Mouse (Mus musculus) midbrain, embryonic 14.5 days (tissue): ENCODE measurements at regions not wholly inside any gene's neighbourhood (a gene's known extent, or its start where the extent isn't known, plus 50 kb on each side); places are given as distances from the start of the nearest gene placed in this dataset.

Source experiments
- ATAC-seq: fragments of 200-750 bp; cut with Nextera tagmentation; 2 replicates; pipeline ENCODE4 v1.8.0; 2017; ENCODE audit warnings: moderate number of reproducible peaks, moderate library complexity; ENCODE audit not compliant: low FRiP score, low TSS enrichment
- DNase-seq: peaks from one replicate; pipeline ENCODE4 v3.0.0-alpha.2; 2015
- H3K27ac ChIP-seq: fragments of 300-500 bp; sonication (generic); replicated peaks from 2 replicates; pipeline ENCODE4 v1.5.1; 2014; ENCODE audit warnings: mild to moderate bottlenecking, low read depth, low read length, moderate library complexity
- H3K27me3 ChIP-seq: fragments of 300-500 bp; sonication (generic); 2 replicates; pipeline ENCODE4 v1.6.1; 2014; ENCODE audit warnings: low read length, control low read depth, mixed read lengths; ENCODE audit not compliant: control insufficient read depth, insufficient read depth
- H3K36me3 ChIP-seq: fragments of 300-500 bp; sonication (generic); 2 replicates; pipeline ENCODE4 v1.6.1; 2014; ENCODE audit warnings: low read length, control low read depth; ENCODE audit not compliant: control insufficient read depth, insufficient read depth
- H3K4me1 ChIP-seq: fragments of 300-500 bp; sonication (generic); 2 replicates; pipeline ENCODE4 v1.6.1; 2014; ENCODE audit warnings: mild to moderate bottlenecking, antibody characterized with exemption, low read length, control low read depth; ENCODE audit not compliant: control insufficient read depth, insufficient read depth
- H3K4me2 ChIP-seq: fragments of 300-500 bp; sonication (generic); 2 replicates; pipeline ENCODE4 v1.6.1; 2014; ENCODE audit warnings: mild to moderate bottlenecking, low read length, moderate library complexity
- H3K4me3 ChIP-seq: fragments of 300-500 bp; sonication (generic); replicated peaks from 2 replicates; pipeline ENCODE4 v1.5.1; 2014; ENCODE audit warnings: low read depth, low read length
- H3K9ac ChIP-seq: fragments of 300-500 bp; sonication (generic); replicated peaks from 2 replicates; pipeline ENCODE4 v1.6.1; 2014; ENCODE audit warnings: mild to moderate bottlenecking, low read length, moderate library complexity
- H3K9me3 ChIP-seq: fragments of 300-500 bp; sonication (generic); 2 replicates; pipeline ENCODE4 v1.6.1; 2016; ENCODE audit warnings: low read length, control low read depth, mixed read lengths; ENCODE audit not compliant: control insufficient read depth
- WGBS: fragments of 180-500 bp; shearing (Covaris S2); extraction: QIAGEN DNeasy Blood & Tissue Kit; methylation state at CpG from one replicate; pipeline ENCODE4 v1.1.7; 2014; 5-methylcytosine and 5-hydroxymethylcytosine counted together

GRCm38 (mm10) chr17:26363853-26364532 lies 50.6 kb upstream of the Neurl1b start:
- H3K27me3 ChIP-seq, result no peaks in the 10 kb centered on the region
- H3K4me3 ChIP-seq, result no peak overlapping the region
- ATAC-seq (no peak), DNase-seq (peak; percentile 31)
- H3K27ac ChIP-seq, result 0 out of 2 replicates have a peak overlapping the region, but pooled peaks have one; percentile 14
- no peaks in the 10 kb centered on the region for H3K9me3 ChIP-seq
- no peak overlapping the region for H3K9ac ChIP-seq
- H3K36me3 ChIP-seq, result no peaks in the 10 kb centered on the region
- WGBS, result 66% methylated on average over 5 of the region's 5 CpGs
- H3K4me2 ChIP-seq, result no peak overlapping the region
- peaks cover 4% of the 10 kb centered on the region; the same call in 1 of the 2 replicates for H3K4me1 ChIP-seq
